Mouse (Mus musculus) forebrain, embryonic 14.5 days (tissue): ENCODE data around the gene Gm3045. TPM values are rescaled to one million over a fixed set of nuclear protein-coding genes. Genes with fewer than 3 reads are reported as not detected.
A peak's percentile ranks its signal among the peaks of the same experiment; 100 is the strongest.

ENCODE experiments used
- ATAC-seq: fragments of 200-750 bp; cut with Nextera tagmentation; 2 replicates; pipeline ENCODE4 v1.8.0; 2017; ENCODE audit warnings: mild to moderate bottlenecking, moderate library complexity
- DNase-seq: peaks from one replicate; pipeline ENCODE4 v3.0.0-alpha.2; 2015; ENCODE audit warnings: low spot score
- H3K27ac ChIP-seq: fragments of 300-500 bp; sonication (generic); 2 replicates; pipeline ENCODE4 v1.5.1; 2014; ENCODE audit warnings: low read depth, mild to moderate bottlenecking, control low read depth, low read length, moderate library complexity
- H3K27me3 ChIP-seq: fragments of 300-500 bp; sonication (generic); replicated peaks from 2 replicates; pipeline ENCODE4 v1.6.1; 2014; ENCODE audit warnings: low read length, control low read depth, mixed read lengths; ENCODE audit not compliant: control insufficient read depth, insufficient read depth
- H3K36me3 ChIP-seq: fragments of 300-500 bp; sonication (generic); 2 replicates; pipeline ENCODE4 v1.6.1; 2014; ENCODE audit warnings: low read length, control low read depth; ENCODE audit not compliant: control insufficient read depth, insufficient read depth
- H3K4me1 ChIP-seq: fragments of 300-500 bp; sonication (generic); 2 replicates; pipeline ENCODE4 v1.6.1; 2014; ENCODE audit warnings: antibody characterized with exemption, low read length, control low read depth; ENCODE audit not compliant: control insufficient read depth, insufficient read depth
- H3K4me2 ChIP-seq: fragments of 300-500 bp; sonication (generic); 2 replicates; pipeline ENCODE4 v1.6.1; 2014; ENCODE audit warnings: mild to moderate bottlenecking, control low read depth, low read length
- H3K4me3 ChIP-seq: fragments of 300-500 bp; sonication (generic); 2 replicates; pipeline ENCODE4 v1.5.1; 2014; ENCODE audit warnings: low read depth, low read length, control low read depth
- H3K9ac ChIP-seq: fragments of 300-500 bp; sonication (generic); 2 replicates; pipeline ENCODE4 v1.6.1; 2014; ENCODE audit warnings: mild to moderate bottlenecking, low read length, control low read depth, moderate library complexity
- H3K9me3 ChIP-seq: fragments of 300-500 bp; sonication (generic); replicated peaks from 2 replicates; pipeline ENCODE4 v1.6.1; 2016; ENCODE audit warnings: low read length, control low read depth, mixed read lengths; ENCODE audit not compliant: control insufficient read depth
- WGBS: fragments of 180-500 bp; shearing (Covaris S2); extraction: QIAGEN DNeasy Blood & Tissue Kit; methylation state at CpG from one replicate; pipeline ENCODE4 v1.1.7; 2014; 5-methylcytosine and 5-hydroxymethylcytosine counted together
- polyA plus RNA-seq: library from polyadenylated mRNA; unstranded; fragments of >200 nt; fragmentation: Nextera tagmentation; extraction: Ambion mirVana; gene quantifications from 2 replicates; pipeline ENCODE4 v1.2.1, GENCODE M21; 2014

Gene Gm3045
- polyA plus RNA-seq, 1 experiment from 2014 or later = not detected

DNA sequence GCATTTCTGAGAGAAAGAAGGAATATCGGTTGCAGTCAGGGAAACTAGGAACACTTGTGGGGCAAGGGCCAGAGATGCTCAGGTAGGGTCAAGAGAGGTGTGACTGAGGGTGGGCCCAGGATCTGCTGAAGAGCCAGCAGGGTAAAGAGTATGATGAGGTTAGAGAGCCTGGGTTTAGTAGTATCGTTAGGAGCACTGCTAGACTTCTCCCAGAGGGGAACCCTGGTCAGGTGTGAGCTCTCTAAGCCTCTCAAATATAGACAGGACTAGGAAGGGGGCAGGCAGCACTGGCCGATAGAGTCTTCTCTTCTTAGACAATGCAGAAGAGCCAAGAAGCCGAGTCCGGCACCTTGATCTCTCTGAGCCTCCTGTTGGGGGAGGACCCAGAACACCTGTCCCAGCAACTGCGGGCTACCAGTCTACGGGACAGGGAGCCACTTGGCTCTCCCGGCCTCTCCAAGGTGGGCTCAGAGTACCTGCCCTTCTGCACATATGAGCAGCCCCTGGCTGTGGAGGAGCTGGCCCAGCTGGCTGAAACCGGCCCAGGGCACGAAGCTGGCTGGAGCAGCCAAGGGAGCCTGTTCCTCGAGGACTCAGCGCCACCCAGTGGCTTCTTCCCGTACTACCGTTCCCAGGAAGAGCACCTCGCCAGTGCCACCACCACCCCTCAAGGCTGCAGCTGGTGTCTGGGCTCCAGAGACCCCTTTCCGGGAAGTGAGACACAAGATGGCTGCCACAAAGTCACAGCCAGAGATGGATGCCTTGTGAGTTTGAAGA lies 2.5 kb downstream of the Gm3045 start:
- ATAC-seq (peak; percentile 68), DNase-seq (peak; percentile 86)
- Histone ChIP-seq H3K4me1 (peaks cover 3% of the 10 kb centered on the region), H3K9ac (no peak overlapping the region), H3K4me2 (no peak overlapping the region), H3K27ac (no peak overlapping the region), H3K4me3 (no peak overlapping the region), H3K9me3 (no peaks in the 10 kb centered on the region), H3K27me3 (no peaks in the 10 kb centered on the region; the same call in 1 of the 2 replicates), H3K36me3 (no peaks in the 10 kb centered on the region)
- WGBS = 33% methylated on average over 16 of the region's 16 CpGs

DNA sequence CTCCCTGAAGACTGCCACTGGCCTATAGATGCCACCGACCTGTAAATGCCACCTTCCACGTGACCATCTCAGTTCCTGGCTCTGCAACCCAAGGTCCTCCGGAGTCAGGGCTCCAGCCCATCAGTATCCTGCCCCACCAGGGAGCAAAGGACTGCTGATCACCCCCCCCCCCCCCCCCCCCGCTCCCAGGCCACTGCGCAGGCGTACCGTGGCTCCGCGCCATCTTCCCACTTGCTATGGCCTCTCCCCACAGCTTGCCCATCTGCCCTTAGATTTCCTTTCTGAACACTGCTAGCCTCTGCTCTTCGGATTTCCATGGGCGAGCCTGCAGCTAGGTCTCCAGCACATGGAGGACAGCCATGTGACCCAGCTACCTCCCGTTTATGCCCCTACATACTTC lies 6.1 kb downstream of the Gm3045 start:
- peaks cover 9% of the 10 kb centered on the region for H3K4me1 ChIP-seq
- WGBS = 88% methylated on average over 8 of the region's 12 CpGs
- no peak overlapping the region for H3K27ac ChIP-seq
- no peak for DNase-seq
- no peaks in the 10 kb centered on the region for H3K9me3 ChIP-seq
- ATAC-seq = no peak
- no peaks in the 10 kb centered on the region for H3K36me3 ChIP-seq
- H3K4me2 ChIP-seq = no peak overlapping the region
- H3K27me3 ChIP-seq = peaks cover 11% of the 10 kb centered on the region
- H3K4me3 ChIP-seq = no peak overlapping the region
- no peak overlapping the region for H3K9ac ChIP-seq

DNA sequence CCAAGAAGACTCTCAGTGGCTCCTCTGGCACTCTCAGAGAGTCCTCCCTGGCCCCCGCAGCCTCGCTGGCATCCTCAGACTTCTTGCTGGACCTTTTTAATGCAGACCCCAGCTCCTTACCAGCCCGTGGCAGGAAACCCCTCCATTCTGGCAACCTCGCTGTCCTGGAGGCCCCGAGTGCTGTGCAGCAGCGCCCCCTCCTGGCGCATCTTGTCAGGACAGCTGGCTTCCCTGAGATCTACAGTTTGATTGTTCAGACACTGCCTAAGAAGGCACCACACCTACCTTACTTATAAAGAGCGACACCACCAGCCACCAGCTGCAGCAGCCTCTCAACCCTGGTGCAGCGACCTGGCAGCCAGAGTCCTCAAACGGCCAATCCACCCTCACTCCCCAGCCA lies 7.1 kb downstream of the Gm3045 start:
- no peak overlapping the region for H3K27ac ChIP-seq
- no peak overlapping the region for H3K4me2 ChIP-seq
- peak; percentile 49; the same call in 1 of the 2 replicates for ATAC-seq
- H3K27me3 ChIP-seq = peaks cover 20% of the 10 kb centered on the region
- no peak overlapping the region for H3K9ac ChIP-seq
- H3K4me3 ChIP-seq = no peak overlapping the region
- H3K9me3 ChIP-seq = no peaks in the 10 kb centered on the region
- H3K4me1 ChIP-seq = peaks cover 13% of the 10 kb centered on the region
- no peaks in the 10 kb centered on the region for H3K36me3 ChIP-seq
- WGBS = 10% methylated on average over 10 of the region's 10 CpGs
- DNase-seq = peak; percentile 72

DNA sequence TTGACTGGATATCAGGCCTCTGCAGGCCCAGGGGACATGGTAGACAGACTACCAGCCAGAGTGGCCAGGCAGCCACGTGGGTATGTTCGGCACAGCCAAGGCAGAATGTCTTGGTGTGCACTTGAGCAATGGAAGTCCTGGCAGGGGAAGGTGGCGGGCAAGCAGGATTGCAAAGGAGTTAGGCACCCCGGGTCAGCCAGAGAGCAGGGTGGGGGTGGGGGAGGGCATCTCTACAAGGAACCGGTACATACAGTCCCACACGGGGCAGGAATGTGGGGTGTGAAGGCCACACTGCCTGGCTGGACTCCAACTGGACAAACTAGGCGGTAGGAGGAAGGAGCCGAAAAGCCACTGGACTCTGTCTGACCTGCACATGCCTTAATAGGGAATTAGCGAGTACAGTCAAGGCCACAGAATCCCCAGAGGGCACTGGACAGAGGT lies 7.9 kb downstream of the Gm3045 start:
- DNase-seq (no peak), ATAC-seq (no peak)
- no peak overlapping the region for H3K27ac ChIP-seq
- H3K9me3 ChIP-seq = no peaks in the 10 kb centered on the region
- WGBS = 86% methylated on average over 9 of the region's 9 CpGs
- H3K4me2 ChIP-seq = no peak overlapping the region
- H3K36me3 ChIP-seq = no peaks in the 10 kb centered on the region
- peaks cover 29% of the 10 kb centered on the region for H3K27me3 ChIP-seq
- H3K4me1 ChIP-seq = peaks cover 14% of the 10 kb centered on the region
- H3K4me3 ChIP-seq = no peak overlapping the region
- H3K9ac ChIP-seq = no peak overlapping the region

DNA sequence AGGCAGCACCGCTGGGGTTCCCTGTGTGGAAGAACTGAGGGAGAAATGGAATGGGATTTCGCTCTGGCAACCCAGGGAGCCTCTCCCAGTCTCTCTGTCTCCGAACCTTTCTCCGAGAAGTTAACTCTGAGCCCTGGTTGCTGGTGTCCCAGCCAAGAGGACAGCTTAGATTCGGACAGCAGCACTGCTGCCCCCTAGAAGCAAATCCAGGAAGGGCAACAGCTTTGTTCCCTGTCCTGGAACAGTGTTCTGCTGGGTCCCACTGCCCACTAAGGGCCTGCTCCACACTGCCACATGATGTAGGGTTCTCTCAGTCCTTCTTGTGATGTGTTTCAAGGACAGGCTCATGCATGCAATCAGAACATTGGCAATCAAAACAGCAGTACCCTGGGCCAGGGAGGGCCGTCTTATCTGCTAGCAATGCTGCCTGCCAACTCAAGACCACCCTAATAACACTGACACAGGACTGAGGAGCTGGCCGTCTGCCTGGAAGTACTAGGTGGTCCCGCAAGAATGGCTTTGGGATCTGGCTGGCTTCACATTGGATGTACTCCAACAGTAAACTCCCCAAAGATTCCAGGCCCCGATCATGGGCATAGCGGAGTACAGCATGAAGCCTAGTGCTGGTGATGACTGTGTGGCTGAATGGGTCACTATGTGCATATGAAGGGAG lies 9.4 kb downstream of the Gm3045 start:
- Histone ChIP-seq H3K9ac (no peak overlapping the region), H3K27me3 (peaks cover 40% of the 10 kb centered on the region), H3K4me1 (peaks cover 14% of the 10 kb centered on the region), H3K9me3 (no peaks in the 10 kb centered on the region), H3K27ac (no peak overlapping the region), H3K4me2 (no peak overlapping the region), H3K4me3 (no peak overlapping the region), H3K36me3 (no peaks in the 10 kb centered on the region)
- 46% methylated on average over 10 of the region's 10 CpGs for WGBS
- peak; percentile 43 for ATAC-seq
- peak; percentile 72 for DNase-seq

DNA sequence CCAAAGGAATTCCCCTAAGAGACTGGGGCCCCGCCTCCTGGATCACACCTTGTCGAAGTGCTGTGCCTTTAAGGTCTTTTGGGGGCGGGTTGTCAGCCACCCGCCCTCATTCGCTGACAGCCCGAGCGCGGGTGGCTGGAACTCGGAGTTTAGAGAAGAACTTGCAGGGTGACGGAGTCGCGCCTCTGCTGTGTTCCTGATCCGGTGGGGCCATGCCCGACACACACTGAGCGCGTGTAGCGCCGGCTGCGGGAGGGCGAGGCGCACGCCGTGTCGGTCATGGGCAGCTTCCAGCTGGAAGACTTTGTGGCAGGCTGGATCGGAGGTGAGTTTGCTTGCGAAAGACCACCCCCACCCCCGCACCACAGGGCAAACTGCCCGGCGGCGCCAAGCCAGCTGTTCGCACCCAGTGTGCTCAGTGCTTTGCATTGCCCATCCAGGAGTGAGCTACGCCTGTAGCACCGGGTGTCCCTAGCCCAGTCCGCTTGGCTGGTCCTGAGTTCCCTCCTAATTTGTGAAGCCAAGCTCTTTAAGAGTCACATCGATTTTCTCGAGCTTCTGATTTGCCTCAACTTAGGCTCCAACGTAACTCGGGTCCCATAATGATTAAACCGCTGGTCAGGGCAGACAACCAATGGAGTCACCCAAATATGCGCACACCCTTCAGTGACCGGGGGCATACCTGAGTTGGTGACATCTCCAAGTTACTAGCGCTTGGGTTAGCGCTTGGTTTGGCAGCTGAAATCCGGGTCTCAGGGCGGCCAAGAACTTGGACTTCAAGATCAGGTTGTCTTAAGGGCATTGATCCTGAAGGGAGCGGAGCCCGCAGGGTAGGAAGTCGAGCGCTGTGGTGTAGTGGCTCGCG lies 12.0 kb downstream of the Gm3045 start, which contains the start of gene Slc25a48:
Slc25a48 (plus strand) TSS at position 145 of the 865 bp plus-strand sequence.
- Histone ChIP-seq H3K27me3 (peaks cover 40% of the 10 kb centered on the region), H3K36me3 (no peaks in the 10 kb centered on the region), H3K4me3 (peak within 1 kb of the TSS; percentile 16), H3K9me3 (no peaks in the 10 kb centered on the region), H3K27ac (no peak within 1 kb of the TSS), H3K4me2 (peak within 1 kb of the TSS; percentile 47), H3K9ac (no peak within 1 kb of the TSS), H3K4me1 (peaks cover 14% of the 10 kb centered on the region)
- no peak for ATAC-seq
- DNase-seq = peak; percentile 23
- WGBS = 6% methylated on average over 51 of the region's 51 CpGs

DNA sequence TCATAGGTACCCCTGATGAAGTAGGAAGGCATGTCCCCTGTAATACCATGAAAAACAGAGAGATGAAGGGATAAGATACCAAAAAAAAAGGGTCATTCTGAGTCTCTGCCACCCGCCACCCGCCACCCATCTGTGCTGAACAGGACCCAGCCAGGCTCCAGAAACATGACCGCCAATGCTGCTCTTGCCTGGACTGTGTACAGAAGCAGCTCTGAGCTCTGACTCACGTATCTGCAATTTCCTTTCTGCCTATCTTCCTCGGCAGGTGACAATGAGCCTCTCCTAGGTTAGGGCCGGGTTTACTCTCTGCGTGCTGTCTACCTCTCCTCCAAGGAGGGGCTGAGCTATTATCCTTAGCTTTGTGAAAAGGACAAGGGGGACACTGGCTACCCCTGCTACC lies 17.0 kb downstream of the Gm3045 start:
- H3K4me2 ChIP-seq = no peak overlapping the region
- H3K9ac ChIP-seq = no peak overlapping the region
- H3K27me3 ChIP-seq = peaks cover 20% of the 10 kb centered on the region
- H3K36me3 ChIP-seq = no peaks in the 10 kb centered on the region
- no peak for DNase-seq
- no peaks in the 10 kb centered on the region for H3K9me3 ChIP-seq
- no peak for ATAC-seq
- H3K4me1 ChIP-seq = peaks cover 2% of the 10 kb centered on the region
- H3K27ac ChIP-seq = no peak overlapping the region
- whole genome bisulfite sequencing = 82% methylated on average over 7 of the region's 7 CpGs
- no peak overlapping the region for H3K4me3 ChIP-seq

DNA sequence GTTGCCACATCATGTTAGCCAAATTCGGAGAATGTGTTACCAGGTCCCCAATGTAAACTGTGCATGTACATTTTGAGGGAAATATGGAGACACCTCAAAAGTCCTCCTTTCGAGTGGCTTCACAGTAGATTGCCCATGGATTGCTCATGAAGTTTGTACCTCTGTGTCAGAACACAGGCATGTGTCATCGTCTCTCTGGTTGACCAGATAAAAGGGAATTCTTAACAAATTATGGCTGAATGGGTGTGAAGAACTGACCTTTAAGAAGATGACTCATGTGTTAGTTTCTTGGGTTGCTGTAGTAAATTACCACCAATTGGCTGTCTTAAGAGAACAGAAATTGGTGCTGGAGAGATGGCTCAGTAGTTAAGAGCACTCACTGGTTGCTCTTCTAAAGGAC lies 17.7 kb downstream of the Gm3045 start:
- H3K27ac ChIP-seq = no peak overlapping the region
- ATAC-seq (no peak), DNase-seq (no peak)
- no peaks in the 10 kb centered on the region for H3K9me3 ChIP-seq
- no peak overlapping the region for H3K4me2 ChIP-seq
- H3K9ac ChIP-seq = no peak overlapping the region
- 87% methylated on average over 3 of the region's 3 CpGs for WGBS
- H3K27me3 ChIP-seq = peaks cover 13% of the 10 kb centered on the region
- H3K4me1 ChIP-seq = peaks cover 4% of the 10 kb centered on the region; the same call in 1 of the 2 replicates
- H3K4me3 ChIP-seq = no peak overlapping the region
- no peaks in the 10 kb centered on the region for H3K36me3 ChIP-seq
